Mouse (Mus musculus) embryonic facial prominence, embryonic 11.5 days (tissue): ENCODE measurements around the gene A930004D18Rik. TPM values are rescaled to one million over a fixed set of nuclear protein-coding genes. Genes with fewer than 3 reads are reported as not detected.

Source experiments
- ATAC-seq: fragments of 200-750 bp; cut with Nextera tagmentation; replicated peaks from 2 replicates; pipeline ENCODE4 v1.8.0; 2017; ENCODE audit warnings: low read depth; ENCODE audit not compliant: insufficient number of reproducible peaks, low FRiP score, low TSS enrichment
- DNase-seq: peaks from one replicate; pipeline ENCODE4 v3.0.0-alpha.2; 2015; ENCODE audit warnings: low spot score
- H3K27ac ChIP-seq: fragments of 300-500 bp; sonication (generic); replicated peaks from 2 replicates; pipeline ENCODE4 v1.5.1; 2014; ENCODE audit warnings: mild to moderate bottlenecking, low read depth, low read length, control low read depth
- H3K27me3 ChIP-seq: fragments of 300-500 bp; sonication (generic); 2 replicates; pipeline ENCODE4 v1.6.1; 2014; ENCODE audit warnings: mild to moderate bottlenecking, low read length, moderate library complexity, mixed read lengths; ENCODE audit not compliant: control insufficient read depth, insufficient read depth
- H3K36me3 ChIP-seq: fragments of 300-500 bp; sonication (generic); replicated peaks from 2 replicates; pipeline ENCODE4 v1.6.1; 2014; ENCODE audit warnings: low read depth, mild to moderate bottlenecking, low read length, moderate library complexity, mixed read lengths; ENCODE audit not compliant: control insufficient read depth, insufficient read depth
- H3K4me1 ChIP-seq: fragments of 300-500 bp; sonication (generic); 2 replicates; pipeline ENCODE4 v1.6.1; 2014; ENCODE audit warnings: low read length, mixed read lengths; ENCODE audit not compliant: control insufficient read depth, insufficient read depth
- H3K4me2 ChIP-seq: fragments of 300-500 bp; sonication (generic); 2 replicates; pipeline ENCODE4 v1.6.1; 2014; ENCODE audit warnings: low read depth, mild to moderate bottlenecking, control low read depth, low read length, moderate library complexity
- H3K4me3 ChIP-seq: fragments of 300-500 bp; sonication (generic); 2 replicates; pipeline ENCODE4 v1.5.1; 2014; ENCODE audit warnings: low read depth, low read length, control low read depth
- H3K9ac ChIP-seq: fragments of 300-500 bp; sonication (generic); replicated peaks from 2 replicates; pipeline ENCODE4 v1.6.1; 2014; ENCODE audit warnings: mild to moderate bottlenecking, control low read depth, low read length
- H3K9me3 ChIP-seq: fragments of 300-500 bp; sonication (generic); replicated peaks from 2 replicates; pipeline ENCODE4 v1.6.1; 2016; ENCODE audit warnings: mild to moderate bottlenecking, low read length, inconsistent platforms, mixed read lengths; ENCODE audit not compliant: control insufficient read depth
- WGBS: fragments of 180-500 bp; shearing (Covaris S2); extraction: QIAGEN DNeasy Blood & Tissue Kit; methylation state at CpG from one replicate; pipeline ENCODE4 v1.1.7; 2014; 5-methylcytosine and 5-hydroxymethylcytosine counted together
- polyA plus RNA-seq: library from polyadenylated mRNA; unstranded; fragments of >200 nt; fragmentation: Nextera tagmentation; extraction: Ambion mirVana; gene quantifications from 2 replicates; pipeline ENCODE4 v1.2.1, GENCODE M21; 2014

A930004D18Rik gene
- polyA plus RNA-seq, 1 experiment from 2014 or later = 9.2 TPM

DNA sequence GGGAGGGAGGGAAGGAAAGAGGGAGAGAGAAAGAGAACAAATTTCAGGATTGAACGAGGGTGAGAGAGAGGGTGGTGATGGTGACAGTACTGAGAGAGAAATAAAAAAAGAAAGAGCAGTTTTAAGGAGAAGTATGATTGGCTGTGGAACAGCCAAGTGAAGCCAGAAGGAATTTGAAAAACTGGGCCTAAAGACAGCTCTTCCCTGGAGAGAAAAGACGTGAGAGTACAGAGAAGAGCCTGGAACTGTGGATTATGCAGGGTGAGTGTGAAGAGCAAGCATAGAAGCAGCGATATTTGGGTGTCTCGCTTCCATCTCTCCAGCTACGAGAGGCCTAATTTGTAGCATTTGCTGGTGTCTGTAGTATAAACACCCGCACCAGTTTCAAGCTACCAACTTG, 26.3 kb downstream of the A930004D18Rik start:
- whole genome bisulfite sequencing = 82% methylated on average over 6 of the region's 6 CpGs
- DNase-seq (no peak), ATAC-seq (no peak)
- H3K9ac ChIP-seq = no peak overlapping the region
- H3K9me3 ChIP-seq = no peaks in the 10 kb centered on the region
- no peak overlapping the region for H3K4me3 ChIP-seq
- H3K27me3 ChIP-seq = no peaks in the 10 kb centered on the region
- H3K27ac ChIP-seq = no peak overlapping the region
- H3K4me1 ChIP-seq = no peaks in the 10 kb centered on the region
- no peak overlapping the region for H3K4me2 ChIP-seq
- no peaks in the 10 kb centered on the region for H3K36me3 ChIP-seq

- Histone ChIP-seq H3K27me3 (no peaks in the 10 kb centered on the region), H3K36me3 (no peaks in the 10 kb centered on the region), H3K9me3 (no peaks in the 10 kb centered on the region), H3K4me1 (no peaks in the 10 kb centered on the region), H3K9ac (no peak overlapping the region), H3K4me3 (no peak overlapping the region), H3K27ac (no peak overlapping the region), H3K4me2 (no peak overlapping the region)
- ATAC-seq (no peak), DNase-seq (peak; percentile 29)
- WGBS = 27% methylated on average over 8 of the region's 8 CpGs
Observed at GRCm38 (mm10) chr2:18005137-18005536, 32.4 kb downstream of the A930004D18Rik start.

DNA sequence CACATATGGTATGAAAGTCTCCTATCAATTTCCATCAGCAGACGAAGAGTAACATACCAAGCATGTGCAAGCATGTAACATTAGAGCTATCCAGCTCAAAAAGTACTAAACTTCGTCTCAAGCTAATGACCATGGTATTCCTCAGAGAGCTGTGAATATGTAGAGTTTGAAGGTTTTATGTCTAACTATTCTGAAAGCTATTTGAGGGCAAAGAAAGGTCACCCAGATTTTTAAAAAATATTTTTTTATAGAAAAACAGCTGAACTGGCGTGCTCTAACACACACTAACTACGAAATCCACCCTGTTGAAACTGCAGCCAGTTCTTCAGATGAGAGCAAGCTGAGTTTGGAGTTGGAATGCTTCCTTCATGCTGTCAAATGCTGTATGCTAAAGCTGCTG, 33.3 kb downstream of the A930004D18Rik start:
- no peak overlapping the region for H3K9ac ChIP-seq
- ATAC-seq = no peak
- DNase-seq = no peak
- no peaks in the 10 kb centered on the region for H3K9me3 ChIP-seq
- no peak overlapping the region for H3K4me3 ChIP-seq
- H3K27me3 ChIP-seq = no peaks in the 10 kb centered on the region
- H3K4me1 ChIP-seq = no peaks in the 10 kb centered on the region
- no peaks in the 10 kb centered on the region for H3K36me3 ChIP-seq
- WGBS = 67% methylated on average over 4 of the region's 4 CpGs
- no peak overlapping the region for H3K4me2 ChIP-seq
- H3K27ac ChIP-seq = no peak overlapping the region

DNA sequence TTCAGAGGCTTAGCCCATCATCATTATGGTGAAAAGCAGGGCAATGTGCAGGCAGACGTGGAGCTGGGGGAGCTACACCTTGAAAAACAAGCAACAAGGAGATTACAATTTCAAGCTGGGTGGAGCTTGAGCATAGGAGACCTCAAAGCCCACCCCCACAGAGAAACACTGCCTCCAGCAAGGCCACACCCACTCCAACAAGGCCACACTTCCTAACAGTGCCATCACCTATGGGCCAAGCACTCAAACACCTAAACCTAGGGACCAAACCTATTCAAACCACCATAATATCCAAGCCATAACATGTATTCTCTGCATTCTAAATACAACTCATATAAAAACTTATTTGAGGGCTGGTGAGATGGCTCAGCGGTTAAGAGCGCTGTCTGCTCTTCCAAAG, 35.2 kb downstream of the A930004D18Rik start:
- H3K4me1 ChIP-seq = no peaks in the 10 kb centered on the region
- no peak overlapping the region for H3K4me2 ChIP-seq
- ATAC-seq = no peak
- DNase-seq = no peak
- H3K9ac ChIP-seq = no peak overlapping the region
- H3K9me3 ChIP-seq = no peaks in the 10 kb centered on the region
- H3K4me3 ChIP-seq = no peak overlapping the region
- no peaks in the 10 kb centered on the region for H3K36me3 ChIP-seq
- WGBS = 93% methylated on average over 3 of the region's 3 CpGs
- no peak overlapping the region for H3K27ac ChIP-seq
- no peaks in the 10 kb centered on the region for H3K27me3 ChIP-seq

GRCm38 (mm10) chr2:17996858-17997257, 40.7 kb downstream of the A930004D18Rik start, which contains the start of gene H2al2a:
Gene H2al2a (minus strand): TSS chr2:17996958.
- H3K4me1 ChIP-seq = no peaks in the 10 kb centered on the region
- no peak for DNase-seq
- no peaks in the 10 kb centered on the region for H3K27me3 ChIP-seq
- no peak for ATAC-seq
- H3K9ac ChIP-seq = no peak within 1 kb of the TSS
- no peak within 1 kb of the TSS for H3K4me2 ChIP-seq
- H3K27ac ChIP-seq = no peak within 1 kb of the TSS
- no peak within 1 kb of the TSS for H3K4me3 ChIP-seq
- H3K36me3 ChIP-seq = no peaks in the 10 kb centered on the region
- no peaks in the 10 kb centered on the region for H3K9me3 ChIP-seq

DNA sequence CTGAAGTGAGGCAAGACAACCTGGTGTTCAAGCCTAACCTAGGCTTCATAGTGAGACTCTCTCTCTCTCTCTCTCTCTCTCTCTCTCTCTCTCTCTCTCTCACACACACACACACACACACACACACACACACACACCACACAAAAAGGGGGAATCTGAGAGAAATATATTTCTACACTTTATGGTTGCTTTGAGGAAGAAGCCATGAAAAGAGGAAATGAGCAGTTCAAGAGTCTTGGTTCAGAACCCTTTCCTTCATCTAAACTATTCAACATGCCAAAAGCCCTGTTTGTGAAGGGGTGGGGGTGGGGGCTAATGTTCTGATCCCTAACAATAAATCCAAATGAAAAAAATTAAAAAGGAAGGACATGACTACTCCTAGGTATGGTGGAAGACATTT, 48.0 kb downstream of the A930004D18Rik start:
- Histone ChIP-seq H3K9me3 (no peaks in the 10 kb centered on the region), H3K36me3 (no peaks in the 10 kb centered on the region), H3K27ac (no peak overlapping the region), H3K9ac (no peak overlapping the region), H3K27me3 (no peaks in the 10 kb centered on the region), H3K4me2 (no peak overlapping the region), H3K4me3 (no peak overlapping the region), H3K4me1 (no peaks in the 10 kb centered on the region)
- no peak for DNase-seq
- no peak for ATAC-seq

DNA sequence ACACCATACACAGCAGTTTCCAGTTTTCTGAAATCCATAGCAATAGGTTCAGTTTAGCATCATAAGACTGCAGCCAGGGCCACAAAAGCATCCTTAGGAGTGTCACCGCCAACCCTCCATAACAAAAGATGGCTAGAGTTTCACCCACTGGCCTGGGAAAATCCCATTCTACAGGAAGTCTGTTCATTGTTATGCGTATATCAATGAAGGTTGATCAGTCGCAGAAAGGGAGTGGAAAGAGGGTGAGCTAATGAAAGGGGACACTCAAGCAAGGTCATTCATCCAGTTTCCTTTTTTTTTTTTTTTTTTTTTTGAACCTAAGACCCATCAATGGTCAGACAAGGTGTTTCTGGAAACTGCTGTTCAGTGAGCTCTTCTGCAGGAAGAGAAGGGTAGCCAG, 48.4 kb downstream of the A930004D18Rik start:
- no peak for DNase-seq
- no peaks in the 10 kb centered on the region for H3K4me1 ChIP-seq

DNA sequence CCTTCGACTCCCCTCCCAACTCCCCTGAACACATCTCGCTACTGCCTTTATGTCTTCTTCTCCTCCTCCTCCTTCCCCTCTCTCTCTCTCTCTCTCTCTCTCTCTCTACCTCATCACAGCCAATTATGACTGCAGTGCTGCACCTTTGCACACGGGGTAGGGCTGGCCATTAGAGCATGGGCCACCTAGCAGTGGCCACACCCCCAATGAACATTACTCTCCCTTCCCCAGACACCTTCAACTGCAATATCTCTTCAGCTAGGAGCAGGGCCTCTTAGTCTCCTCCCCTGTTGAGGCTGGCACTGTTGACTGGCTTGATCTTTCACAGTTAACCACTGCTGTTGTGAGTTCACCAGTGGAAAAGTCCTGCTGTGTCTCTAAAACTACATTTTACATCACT, 50.8 kb downstream of the A930004D18Rik start:
- Histone ChIP-seq H3K27ac (no peak overlapping the region), H3K9me3 (no peaks in the 10 kb centered on the region), H3K4me3 (no peak overlapping the region), H3K4me2 (no peak overlapping the region), H3K36me3 (no peaks in the 10 kb centered on the region), H3K27me3 (no peaks in the 10 kb centered on the region), H3K4me1 (no peaks in the 10 kb centered on the region), H3K9ac (no peak overlapping the region)
- ATAC-seq (no peak; the same call in 1 of the 2 replicates), DNase-seq (no peak)
- WGBS = 93% methylated on average over 3 of the region's 3 CpGs

More for the DNA sequence above, 48.4 kb downstream of the A930004D18Rik start:
- Histone ChIP-seq H3K9me3 (no peaks in the 10 kb centered on the region), H3K27ac (no peak overlapping the region), H3K27me3 (no peaks in the 10 kb centered on the region), H3K9ac (no peak overlapping the region), H3K4me3 (no peak overlapping the region), H3K4me2 (no peak overlapping the region), H3K36me3 (no peaks in the 10 kb centered on the region)
- 62% methylated on average over 3 of the region's 3 CpGs for WGBS
- ATAC-seq = no peak
